Mouse (Mus musculus) heart, postnatal 25 days (tissue): ENCODE results near the gene Cntnap2. TPM values are rescaled to one million over a fixed set of nuclear protein-coding genes. Genes with fewer than 3 reads are reported as not detected.

Experiments used
- DNase-seq: peaks from one replicate; pipeline ENCODE4 v3.0.0; 2022; ENCODE audit warnings: low spot score
- intact Hi-C: fragments of 180-260 bp; cut with DNase I; formaldehyde crosslinking; loops from one replicate; pipeline ENCODE4 v1.15.1; 2025
- total RNA-seq, 2 experiments: library from RNA; stranded (reverse); gene quantifications; 2 replicates each; pipeline ENCODE4 v1.2.3; 2021

The Cntnap2 gene
- total RNA-seq, 2 experiments from 2014 or later: not detected

GRCm38 (mm10) chr6:45317455-45317854, 258.3 kb downstream of the Cntnap2 start:
- no peak for DNase-seq
- intact Hi-C loops: no loop called here

DNA sequence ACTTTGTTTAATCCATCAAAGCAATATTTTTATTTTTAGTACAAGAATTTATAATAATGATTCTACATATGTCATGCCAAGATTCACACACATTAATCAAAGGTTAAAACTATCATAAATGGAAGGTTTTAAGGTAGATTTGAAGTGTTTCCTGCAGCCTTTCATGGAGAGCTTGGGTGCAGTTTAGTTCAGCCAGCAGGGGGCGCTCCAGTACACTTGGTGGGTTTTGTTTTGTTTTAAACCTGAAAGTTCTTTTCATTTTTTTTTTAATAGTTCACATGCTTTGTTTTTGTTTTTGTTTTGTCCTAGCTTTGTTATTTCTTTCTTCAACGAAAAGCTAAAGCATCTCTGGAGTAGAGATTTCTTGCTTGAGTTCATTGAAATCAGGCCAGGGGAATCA, 264.3 kb downstream of the Cntnap2 start:
- intact Hi-C loops: loop anchor here (2.0 kb wide), 1 partner anchor 1637 kb away; no protein-coding TSS in a partner anchor
- no peak for DNase-seq

GRCm38 (mm10) chr6:45327952-45328485, 268.9 kb downstream of the Cntnap2 start:
- DNase-seq: no peak
- intact Hi-C loops: no loop called here

DNA sequence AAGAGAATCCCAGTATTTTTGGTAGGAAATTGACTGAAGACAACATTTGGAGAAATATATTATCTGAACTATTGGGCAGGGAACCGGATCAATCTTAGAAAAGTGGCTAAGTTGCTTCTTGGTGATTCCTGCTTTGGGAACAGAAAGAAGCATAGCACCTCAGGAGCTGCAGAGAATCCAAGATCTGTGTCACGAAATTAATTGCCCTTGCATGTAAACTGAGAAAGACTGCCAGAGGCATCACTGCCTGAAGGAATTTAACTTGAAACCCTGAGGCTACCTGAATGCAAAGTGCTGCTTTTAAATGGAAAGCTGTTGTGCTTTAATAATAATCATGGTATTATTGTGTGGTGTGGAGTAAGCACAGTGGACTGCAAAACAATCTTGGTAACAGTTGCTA, 286.2 kb downstream of the Cntnap2 start:
- DNase-seq: no peak
- intact Hi-C loops: no loop called here

DNA sequence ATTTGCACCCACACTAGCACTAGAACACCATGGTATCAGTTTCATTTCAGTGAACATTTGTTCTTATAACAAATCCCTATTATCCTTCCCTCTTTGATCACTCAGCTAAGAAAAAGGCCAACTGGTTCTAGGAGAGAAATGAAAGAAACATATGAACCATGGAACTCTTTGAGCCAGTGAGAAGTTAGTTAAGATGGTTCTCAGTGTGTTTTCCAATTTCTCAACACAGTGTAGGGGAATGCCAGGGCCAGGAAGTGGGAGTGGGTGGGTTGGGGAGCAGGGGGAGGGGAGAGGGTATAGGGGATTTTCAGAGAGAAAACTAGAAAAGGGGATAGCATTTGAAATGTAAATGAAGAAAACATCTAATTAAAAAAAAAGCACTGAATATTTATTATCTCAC, 286.8 kb downstream of the Cntnap2 start:
- intact Hi-C loops: no loop called here

GRCm38 (mm10) chr6:45366442-45366841, 307.3 kb downstream of the Cntnap2 start:
- intact Hi-C loops: no loop called here
- no peak for DNase-seq

More for the DNA sequence above, 286.8 kb downstream of the Cntnap2 start:
- no peak for DNase-seq

DNA sequence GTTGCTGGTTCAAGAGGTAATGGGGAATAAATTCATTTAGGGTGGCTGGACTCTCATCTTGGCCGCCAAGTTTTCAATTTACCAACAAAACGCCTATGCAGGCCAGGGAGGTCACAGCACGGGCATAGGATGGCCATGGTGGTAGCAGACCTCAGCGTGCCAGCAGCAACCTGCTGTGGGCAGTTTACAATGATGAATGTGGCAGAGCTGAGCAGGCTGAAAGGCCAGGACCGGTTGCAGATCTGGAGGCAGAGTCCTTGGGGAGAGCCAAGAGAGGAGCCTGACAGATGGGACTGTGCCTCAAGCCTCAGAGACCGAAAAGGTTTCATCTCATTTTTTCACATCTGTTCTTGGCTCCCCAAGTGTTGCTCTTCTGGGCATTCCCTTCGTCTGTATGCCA, 322.0 kb downstream of the Cntnap2 start:
- intact Hi-C loops: no loop called here
- no peak for DNase-seq

- intact Hi-C loops: no loop called here
- no peak for DNase-seq
These were observed 329.9 kb downstream of the Cntnap2 start for GRCm38 (mm10) chr6:45389034-45389433.

- intact Hi-C loops: no loop called here
- no peak for DNase-seq
These were observed 354.5 kb downstream of the Cntnap2 start for GRCm38 (mm10) chr6:45413629-45414028.

GRCm38 (mm10) chr6:45455424-45455823, 396.3 kb downstream of the Cntnap2 start:
- intact Hi-C loops: no loop called here
- no peak for DNase-seq

- DNase-seq: no peak
- intact Hi-C loops: no loop called here
These were observed 459.1 kb downstream of the Cntnap2 start for GRCm38 (mm10) chr6:45518221-45518620.

GRCm38 (mm10) chr6:45536999-45537398, 477.8 kb downstream of the Cntnap2 start:
- DNase-seq: no peak
- intact Hi-C loops: no loop called here

- DNase-seq: no peak
- intact Hi-C loops: no loop called here
These were observed 485.2 kb downstream of the Cntnap2 start for GRCm38 (mm10) chr6:45544319-45544875.

DNA sequence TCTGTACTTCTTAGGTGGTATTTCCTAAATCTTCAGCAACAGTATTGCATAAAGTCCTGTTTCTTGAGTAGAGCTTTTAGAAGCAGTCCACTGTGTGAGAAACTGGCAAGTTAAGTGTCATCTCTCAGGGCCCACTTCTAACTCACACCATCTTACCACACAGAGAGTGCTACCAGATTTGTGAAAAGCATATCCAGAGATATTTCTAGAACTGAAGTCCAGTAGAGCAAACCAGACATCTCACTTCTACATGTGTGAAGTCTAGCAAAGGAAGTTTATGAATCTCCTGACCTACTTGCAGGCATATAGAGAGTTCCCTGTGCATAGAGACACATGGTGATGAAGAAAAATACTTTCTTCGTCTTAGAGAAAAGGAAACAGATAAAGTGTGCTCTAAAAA, 500.6 kb downstream of the Cntnap2 start:
- intact Hi-C loops: no loop called here
- DNase-seq: no peak

- intact Hi-C loops: no loop called here
- no peak for DNase-seq
These were observed 525.4 kb downstream of the Cntnap2 start for GRCm38 (mm10) chr6:45584467-45585094.

- no peak for DNase-seq
These were observed 529.9 kb downstream of the Cntnap2 start for GRCm38 (mm10) chr6:45589084-45589483.

DNA sequence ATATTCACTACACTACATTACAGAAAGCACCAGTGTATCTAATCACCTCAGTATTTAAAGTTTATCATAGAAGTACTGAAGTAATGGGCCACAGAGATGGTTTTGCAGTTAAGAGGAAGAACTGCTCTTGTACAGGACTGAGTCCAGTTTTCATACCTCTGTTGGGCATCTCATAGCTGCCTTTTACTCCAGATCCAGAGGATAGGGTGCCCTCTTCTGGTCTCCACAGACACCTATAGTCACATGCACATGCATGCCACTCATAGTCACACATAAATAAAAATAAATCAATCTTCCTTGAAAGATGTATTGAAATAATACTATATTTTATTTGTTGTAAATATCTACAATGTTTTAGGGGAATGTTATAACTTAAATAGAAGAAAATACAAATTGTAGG, 587.9 kb downstream of the Cntnap2 start:
- intact Hi-C loops: no loop called here
- DNase-seq: no peak

More at GRCm38 (mm10) chr6:45589084-45589483, 529.9 kb downstream of the Cntnap2 start:
- intact Hi-C loops: no loop called here

DNA sequence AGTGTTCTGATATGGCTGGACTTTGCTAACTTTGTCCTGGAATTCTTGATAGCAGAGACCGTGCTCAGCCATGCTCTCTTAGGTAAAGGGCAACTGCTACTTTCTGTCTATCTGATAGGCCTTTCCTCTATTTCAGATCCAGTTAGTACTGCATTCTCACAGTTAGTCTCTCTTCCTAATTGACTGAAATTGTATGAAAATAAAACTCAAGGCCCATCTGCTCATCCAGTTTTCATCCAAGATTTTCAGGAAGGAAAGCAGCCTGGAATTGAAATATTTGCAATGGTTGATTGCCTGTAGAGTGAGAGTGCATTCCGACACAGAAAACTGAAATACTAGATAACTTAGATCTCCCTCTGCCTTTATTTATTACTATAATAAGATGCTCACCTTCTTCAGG, 589.3 kb downstream of the Cntnap2 start:
- DNase-seq: no peak
- intact Hi-C loops: no loop called here

- DNase-seq: no peak
- intact Hi-C loops: no loop called here
These were observed 641.1 kb downstream of the Cntnap2 start for GRCm38 (mm10) chr6:45700287-45700686.

GRCm38 (mm10) chr6:45791612-45792011, 732.5 kb downstream of the Cntnap2 start:
- intact Hi-C loops: no loop called here
- DNase-seq: no peak

GRCm38 (mm10) chr6:45841626-45842341, 782.6 kb downstream of the Cntnap2 start:
- no peak for DNase-seq
- intact Hi-C loops: no loop called here
